Comparison of ENCODE assay signal across 10 mouse cellular contexts in the genomic region with DNA sequence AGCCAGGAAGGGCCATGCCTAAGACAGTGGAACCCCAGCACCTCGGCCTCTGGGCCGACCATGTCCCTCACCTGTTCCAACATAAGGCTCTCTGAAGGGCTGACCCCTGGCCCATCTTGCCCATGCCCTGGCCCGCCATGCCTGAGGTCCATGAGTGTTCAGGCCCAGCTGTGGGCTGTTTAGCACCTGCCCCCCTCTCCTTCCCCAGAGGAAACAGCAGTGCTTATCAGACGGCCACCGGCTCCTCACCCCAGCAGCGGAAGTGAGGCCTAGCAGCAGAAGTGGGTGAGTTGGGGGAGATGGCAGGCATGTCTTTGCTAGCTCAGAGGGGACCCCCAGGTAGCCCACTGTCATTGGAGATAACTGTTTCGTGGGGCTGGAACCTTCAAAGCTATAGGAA. TPM values are rescaled to one million over a fixed set of nuclear protein-coding genes. Genes with fewer than 3 reads are reported as not detected.
DNase-seq lines count a peak whose midpoint lies in the region; ATAC-seq and TF ChIP-seq lines count a peak whose summit lies in the region.
"Had no signal": no experiment of that assay in that cellular context is flagged by ENCODE, and none has a peak within 500 bp of the region (broad histone marks: within the 10 kb centered on the region; RNA-seq: fewer than 3 reads in every experiment).

No protein-coding gene starts in this region.

- H3K9me3 ChIP-seq in midbrain, embryonic 11.5 days (ENCODE audit: control insufficient read depth, low read length) = no peaks in the 10 kb centered on the region
- H3K9me3 ChIP-seq in kidney, embryonic 14.5 days (ENCODE audit: control insufficient read depth, low read length) = no peaks in the 10 kb centered on the region

- no peak for TF ChIP-seq CTCF in spleen, adult 2 months (IDR thresholded peaks at IDR 0.05; ENCODE audit: extremely low read depth, insufficient read depth, insufficient read length, insufficient replicate concordance)
- TF ChIP-seq CTCF in left cerebral cortex, adult 2 months (IDR thresholded peaks at IDR 0.05) = no peak

- no peak for ATAC-seq in midbrain, embryonic 11.5 days (ENCODE audit: low FRiP score)
- ATAC-seq in kidney, embryonic 14.5 days (ENCODE audit: low FRiP score, low TSS enrichment) = no peak

- peaks cover 22% of the 10 kb centered on the region; the same call in 1 of the 2 replicates for H3K79me2 ChIP-seq in macrophage (ENCODE audit: inconsistent target)

- peaks cover 36% of the 10 kb centered on the region for H3K36me3 ChIP-seq in spleen, adult 2 months (ENCODE audit: control insufficient read depth, insufficient read depth, low read length)
- peaks cover 39% of the 10 kb centered on the region for H3K36me3 ChIP-seq in macrophage (ENCODE audit: inconsistent target)
- H3K36me3 ChIP-seq in midbrain, embryonic 11.5 days (ENCODE audit: control insufficient read depth, insufficient read depth, low read length) = peaks cover 7% of the 10 kb centered on the region
- peaks cover 32% of the 10 kb centered on the region for H3K36me3 ChIP-seq in kidney, embryonic 14.5 days (ENCODE audit: control insufficient read depth, insufficient read depth, low read length)

- peak; percentile 22; the same call in 1 of the 2 replicates for TF ChIP-seq POLR2A in spleen, adult 2 months (IDR thresholded peaks at IDR 0.05; ENCODE audit: low read depth, low read length)

- H3K27ac ChIP-seq in spleen, adult 2 months (ENCODE audit: insufficient read depth, low read length) = peak overlapping the region; percentile 97
- peak overlapping the region; percentile 84 for H3K27ac ChIP-seq in macrophage
- H3K27ac ChIP-seq in left cerebral cortex, adult 2 months = no peak overlapping the region
- H3K27ac ChIP-seq in midbrain, embryonic 11.5 days (ENCODE audit: low read depth, low read length) = no peak overlapping the region
- no peak overlapping the region for H3K27ac ChIP-seq in kidney, embryonic 14.5 days (ENCODE audit: low read depth, low read length)

- intact Hi-C loops in left cerebral cortex, adult 2 months (cut with DNase I) = no loop called here

- H3K4me3 ChIP-seq in spleen, adult 2 months (ENCODE audit: extremely low read depth, insufficient read depth, insufficient read length) = peak overlapping the region; percentile 68
- peak overlapping the region; percentile 78 for H3K4me3 ChIP-seq in macrophage (ENCODE audit: inconsistent target)
- no peak overlapping the region for H3K4me3 ChIP-seq in left cerebral cortex, adult 2 months
- H3K4me3 ChIP-seq in midbrain, embryonic 11.5 days (ENCODE audit: low read depth, low read length) = no peak overlapping the region
- no peak overlapping the region for H3K4me3 ChIP-seq in kidney, embryonic 14.5 days (ENCODE audit: low read length)

- H3K4me1 ChIP-seq in spleen, adult 2 months (ENCODE audit: control insufficient read depth, insufficient read depth, insufficient read length) = peaks cover 10% of the 10 kb centered on the region; the same call in 1 of the 2 replicates
- peaks cover 18% of the 10 kb centered on the region for H3K4me1 ChIP-seq in midbrain, embryonic 11.5 days (ENCODE audit: control insufficient read depth, insufficient read depth, low read length)
- peaks cover 10% of the 10 kb centered on the region for H3K4me1 ChIP-seq in kidney, embryonic 14.5 days (ENCODE audit: control insufficient read depth, insufficient read depth, low read length)

- no peak overlapping the region for H3K4me2 ChIP-seq in midbrain, embryonic 11.5 days
- no peak overlapping the region for H3K4me2 ChIP-seq in kidney, embryonic 14.5 days (replicated peaks; ENCODE audit: low read depth, low read length)

- peak; percentile 15 to 30 for DNase-seq in cerebellum, postnatal 25 days
- no peak for DNase-seq in cerebellum, adult 9-10 months
- peak in 1 of 2 experiments; percentile 60 for DNase-seq in spleen, adult 2 months (ENCODE audit: low read depth in 1 of 2, low spot score in 2 of 2)
- DNase-seq in spleen, adult 12 weeks (ENCODE audit: low spot score) = no peak
- no peak for DNase-seq in left cerebral cortex, adult 2 months (ENCODE audit: extremely low spot score in 1 of 2, low spot score in 2 of 2)
- no peak for DNase-seq in midbrain, embryonic 11.5 days (ENCODE audit: low spot score, missing footprints)
- DNase-seq: kidney, postnatal 14 days; right cerebral cortex, postnatal 14 days had no signal

- WGBS in spleen, adult 2 months = 6% methylated on average over 7 of the region's 7 CpGs
- 13% methylated on average over 7 of the region's 7 CpGs for WGBS in macrophage (ENCODE audit: missing documents)
- 89% methylated on average over 7 of the region's 7 CpGs for WGBS in midbrain, embryonic 11.5 days
- 84% methylated on average over 7 of the region's 7 CpGs for WGBS in kidney, embryonic 14.5 days

- H3K27me3 ChIP-seq in spleen, adult 2 months (ENCODE audit: control insufficient read depth, insufficient read depth, low read length) = no peaks in the 10 kb centered on the region
- H3K27me3 ChIP-seq in midbrain, embryonic 11.5 days (ENCODE audit: control insufficient read depth, insufficient read depth, low read length) = no peaks in the 10 kb centered on the region
- H3K27me3 ChIP-seq in kidney, embryonic 14.5 days (ENCODE audit: control insufficient read depth, insufficient read depth, low read length) = no peaks in the 10 kb centered on the region

- no peak overlapping the region for H3K9ac ChIP-seq in midbrain, embryonic 11.5 days (ENCODE audit: low read length)
- H3K9ac ChIP-seq in kidney, embryonic 14.5 days (ENCODE audit: low read depth, low read length) = no peak overlapping the region

RNA-seq across cellular contexts. Expression of a gene that starts 0.9 kb away (rescaled TPM):
- polyA plus RNA-seq in spleen, adult 2 months (2012; rRNA removed) = 49.4 and 65.0 TPM in 2 replicates
- total RNA-seq in macrophage (2018; cell fraction: chromatin; rRNA removed) = 100 to 1,000 TPM in 2 of 26 experiments, 10 to 100 TPM in 24; 14.8 to 119 (median 60.6) TPM
- total RNA-seq in macrophage (2018; cell fraction: cytosol; rRNA removed) = 10 to 100 TPM; 15.6 to 40.0 (median 25.6) TPM
- 10 to 100 TPM; 11.9 to 57.1 (median 36.5) TPM for total RNA-seq in macrophage (2018; cell fraction: nucleus; rRNA removed)
- 10.9 to 18.9 TPM (median 16.8 TPM) in 3 replicates for polyA plus RNA-seq in macrophage (2018)
- total RNA-seq in left cerebral cortex, adult 2 months (2021) = 1 to 10 TPM; 1.5 to 2.0 TPM
- 0.82 and 1.1 TPM in 2 replicates for polyA plus RNA-seq in midbrain, embryonic 11.5 days (2014; fragmentation: Nextera tagmentation; extraction: Ambion mirVana)
- polyA plus RNA-seq in kidney, embryonic 14.5 days (2014; fragmentation: Nextera tagmentation; extraction: Ambion mirVana) = 1.3 and 1.5 TPM in 2 replicates

RNA-seq across cellular contexts. Expression of a gene that starts 10.0 kb away (rescaled TPM):
- polyA plus RNA-seq in spleen, adult 2 months (2012; rRNA removed) = 135 and 162 TPM in 2 replicates
- total RNA-seq in macrophage (2018; cell fraction: chromatin; rRNA removed) = 100 to 1,000 TPM in 13 of 26 experiments, 10 to 100 TPM in 13; 53.7 to 185 (median 99.5) TPM
- total RNA-seq in macrophage (2018; cell fraction: cytosol; rRNA removed) = 100 to 1,000 TPM; 161 to 213 (median 185) TPM
- total RNA-seq in macrophage (2018; cell fraction: nucleus; rRNA removed) = 100 to 1,000 TPM in 5 of 26 experiments, 10 to 100 TPM in 21; 59.6 to 160 (median 91.9) TPM
- 130 to 281 TPM (median 182 TPM) in 3 replicates for polyA plus RNA-seq in macrophage (2018)
- total RNA-seq in left cerebral cortex, adult 2 months (2021) = 100 to 1,000 TPM; 387 to 414 TPM
- polyA plus RNA-seq in midbrain, embryonic 11.5 days (2014; fragmentation: Nextera tagmentation; extraction: Ambion mirVana) = 84.9 and 86.8 TPM in 2 replicates
- 55.2 and 80.2 TPM in 2 replicates for polyA plus RNA-seq in kidney, embryonic 14.5 days (2014; fragmentation: Nextera tagmentation; extraction: Ambion mirVana)

RNA-seq across cellular contexts. Expression of a gene that starts 46.7 kb away (rescaled TPM):
- 37.9 and 64.9 TPM in 2 replicates for polyA plus RNA-seq in spleen, adult 2 months (2012; rRNA removed)
- 100 to 1,000 TPM in 17 of 26 experiments, 10 to 100 TPM in 9; 40.7 to 159 (median 109) TPM for total RNA-seq in macrophage (2018; cell fraction: chromatin; rRNA removed)
- total RNA-seq in macrophage (2018; cell fraction: cytosol; rRNA removed) = 10 to 100 TPM in 23 of 26 experiments, 1 to 10 TPM in 3; 6.1 to 21.7 (median 15.6) TPM
- 100 to 1,000 TPM in 1 of 26 experiments, 10 to 100 TPM in 25; 31.9 to 100 (median 64.9) TPM for total RNA-seq in macrophage (2018; cell fraction: nucleus; rRNA removed)
- polyA plus RNA-seq in macrophage (2018) = 12.2 to 20.0 TPM (median 19.4 TPM) in 3 replicates
- total RNA-seq in left cerebral cortex, adult 2 months (2021) = 10 to 100 TPM; 22.7 to 24.6 TPM
- polyA plus RNA-seq in midbrain, embryonic 11.5 days (2014; fragmentation: Nextera tagmentation; extraction: Ambion mirVana) = 23.4 and 24.1 TPM in 2 replicates
- polyA plus RNA-seq in kidney, embryonic 14.5 days (2014; fragmentation: Nextera tagmentation; extraction: Ambion mirVana) = 24.4 and 37.2 TPM in 2 replicates

RNA-seq across cellular contexts. Expression of a gene that starts 49.1 kb away (rescaled TPM):
- 161 and 200 TPM in 2 replicates for polyA plus RNA-seq in spleen, adult 2 months (2012; rRNA removed)
- 1,000 to 10,000 TPM in 6 of 26 experiments, 100 to 1,000 TPM in 20; 278 to 1,753 (median 620) TPM for total RNA-seq in macrophage (2018; cell fraction: chromatin; rRNA removed)
- total RNA-seq in macrophage (2018; cell fraction: cytosol; rRNA removed) = 1,000 to 10,000 TPM in 10 of 26 experiments, 100 to 1,000 TPM in 16; 554 to 1,427 (median 908) TPM
- 1,000 to 10,000 TPM in 14 of 26 experiments, 100 to 1,000 TPM in 12; 418 to 2,195 (median 1,050) TPM for total RNA-seq in macrophage (2018; cell fraction: nucleus; rRNA removed)
- 470 to 740 TPM (median 693 TPM) in 3 replicates for polyA plus RNA-seq in macrophage (2018)
- 100 to 1,000 TPM; 247 to 254 TPM for total RNA-seq in left cerebral cortex, adult 2 months (2021)
- polyA plus RNA-seq in midbrain, embryonic 11.5 days (2014; fragmentation: Nextera tagmentation; extraction: Ambion mirVana) = 1,982 and 2,171 TPM in 2 replicates
- 1,830 and 1,881 TPM in 2 replicates for polyA plus RNA-seq in kidney, embryonic 14.5 days (2014; fragmentation: Nextera tagmentation; extraction: Ambion mirVana)

RNA-seq across cellular contexts. Expression of a gene that starts 50.2 kb away (rescaled TPM):
- 19.4 and 26.1 TPM in 2 replicates for polyA plus RNA-seq in spleen, adult 2 months (2012; rRNA removed)
- total RNA-seq in macrophage (2018; cell fraction: chromatin; rRNA removed) = 10 to 100 TPM in 11 of 26 experiments, 1 to 10 TPM in 15; 1.1 to 35.8 (median 9.0) TPM
- 10 to 100 TPM in 13 of 26 experiments, 1 to 10 TPM in 13; 3.1 to 35.0 (median 9.6) TPM for total RNA-seq in macrophage (2018; cell fraction: cytosol; rRNA removed)
- 10 to 100 TPM in 10 of 26 experiments, 1 to 10 TPM in 16; 1.6 to 45.0 (median 8.9) TPM for total RNA-seq in macrophage (2018; cell fraction: nucleus; rRNA removed)
- 9.4 to 36.9 TPM (median 26.2 TPM) in 3 replicates for polyA plus RNA-seq in macrophage (2018)
- 1 to 10 TPM; 5.2 to 8.0 TPM for total RNA-seq in left cerebral cortex, adult 2 months (2021)
- polyA plus RNA-seq in midbrain, embryonic 11.5 days (2014; fragmentation: Nextera tagmentation; extraction: Ambion mirVana) = 2.7 TPM in 2 replicates
- 12.2 and 12.8 TPM in 2 replicates for polyA plus RNA-seq in kidney, embryonic 14.5 days (2014; fragmentation: Nextera tagmentation; extraction: Ambion mirVana)

Comparison
In these comparisons a context has a peak if more than half of its experiments do, and no peak if none do; other contexts are left out.
1. DNase-seq: peak in cerebellum, postnatal 25 days (2 of 2); none in cerebellum, adult 9-10 months (single experiment), spleen, adult 12 weeks (single experiment), left cerebral cortex, adult 2 months (0 of 2) and midbrain, embryonic 11.5 days (single experiment).
2. H3K27ac ChIP-seq: peak in spleen, adult 2 months (single experiment) and macrophage (single experiment); none in left cerebral cortex, adult 2 months (single experiment), midbrain, embryonic 11.5 days (single experiment) and kidney, embryonic 14.5 days (single experiment).
3. H3K4me3 ChIP-seq: peak in spleen, adult 2 months (single experiment) and macrophage (single experiment); none in left cerebral cortex, adult 2 months (single experiment), midbrain, embryonic 11.5 days (single experiment) and kidney, embryonic 14.5 days (single experiment).